ENCODE assay signal across 10 mouse cellular contexts in genomic region chrX:72960431-72960830, GRCm38 (mm10). TPM values are rescaled to one million over a fixed set of nuclear protein-coding genes. Genes with fewer than 3 reads are reported as not detected.
DNase-seq lines count a peak whose midpoint lies in the region; ATAC-seq and TF ChIP-seq lines count a peak whose summit lies in the region.
"Had no signal": no experiment of that assay in that cellular context is flagged by ENCODE, and none has a peak within 500 bp of the region (broad histone marks: within the 10 kb centered on the region; RNA-seq: fewer than 3 reads in every experiment).

No protein-coding gene starts in this region.

- no peak for ATAC-seq in liver, embryonic 14.5 days (ENCODE audit: insufficient read depth)
- no peak for ATAC-seq in lung, postnatal 0 days

- no peaks in the 10 kb centered on the region for H3K9me3 ChIP-seq in liver, embryonic 14.5 days (ENCODE audit: control insufficient read depth, low read length)
- H3K9me3 ChIP-seq in lung, postnatal 0 days (ENCODE audit: low read length) = no peaks in the 10 kb centered on the region
- H3K9me3 ChIP-seq: embryonic facial prominence, embryonic 15.5 days; neural tube, embryonic 12.5 days had no signal

- no peak overlapping the region for H3K4me2 ChIP-seq in liver, embryonic 14.5 days (ENCODE audit: low read depth)
- H3K4me2 ChIP-seq in lung, postnatal 0 days (replicated peaks; ENCODE audit: low read depth, low read length) = no peak overlapping the region
- H3K4me2 ChIP-seq: embryonic facial prominence, embryonic 15.5 days; neural tube, embryonic 12.5 days had no signal

- no peaks in the 10 kb centered on the region for H3K4me1 ChIP-seq in liver, embryonic 14.5 days (replicated peaks; ENCODE audit: control insufficient read depth in 2 of 2, insufficient read depth in 2 of 2, low read length in 1 of 2)
- H3K4me1 ChIP-seq in lung, postnatal 0 days (ENCODE audit: insufficient read depth, low read depth, low read length) = no peaks in the 10 kb centered on the region
- H3K4me1 ChIP-seq: embryonic facial prominence, embryonic 15.5 days; neural tube, embryonic 12.5 days had no signal

- no peak overlapping the region for H3K27ac ChIP-seq in liver, embryonic 14.5 days
- H3K27ac ChIP-seq in lung, postnatal 0 days (ENCODE audit: low read length) = no peak overlapping the region
- H3K27ac ChIP-seq: embryonic facial prominence, embryonic 15.5 days; neural tube, embryonic 12.5 days had no signal

- peak; percentile 1 for DNase-seq in embryo, embryonic 11 days
- no peak for DNase-seq in embryo, embryonic 10 days (ENCODE audit: low spot score)
- DNase-seq in liver, embryonic 14.5 days (ENCODE audit: low read depth in 3 of 3, low spot score in 3 of 3) = no peak
- no peak for DNase-seq in liver
- DNase-seq in NIH3T3 (ENCODE audit: low read depth) = peak; percentile 31
- peak; percentile 4 for DNase-seq in lung, postnatal 0 days (ENCODE audit: low spot score)
- DNase-seq in spleen, adult 18-20 months = no peak
- DNase-seq in cerebellum, adult 11 months = no peak

- H3K36me3 ChIP-seq in liver, embryonic 14.5 days (replicated peaks; ENCODE audit: control insufficient read depth, insufficient read depth, low read depth) = no peaks in the 10 kb centered on the region
- H3K36me3 ChIP-seq in lung, postnatal 0 days (ENCODE audit: insufficient read depth, low read length) = no peaks in the 10 kb centered on the region

- H3K27me3 ChIP-seq in liver, embryonic 14.5 days (ENCODE audit: control insufficient read depth, insufficient read depth, low read length) = no peaks in the 10 kb centered on the region; the same call in 1 of the 2 replicates
- H3K27me3 ChIP-seq in lung, postnatal 0 days (replicated peaks; ENCODE audit: insufficient read depth, low read length) = no peaks in the 10 kb centered on the region
- H3K27me3 ChIP-seq: embryonic facial prominence, embryonic 15.5 days; neural tube, embryonic 12.5 days had no signal

- TF ChIP-seq CTCF in liver, embryonic 14.5 days (IDR thresholded peaks at IDR 0.05; ENCODE audit: low read depth) = peak; percentile 8; the same call in 1 of the 2 replicates
- peak; percentile 42 for TF ChIP-seq CTCF in lung, postnatal 0 days (IDR thresholded peaks at IDR 0.05)

- H3K9ac ChIP-seq in liver, embryonic 14.5 days (replicated peaks) = no peak overlapping the region
- H3K9ac ChIP-seq in lung, postnatal 0 days (replicated peaks; ENCODE audit: low read depth) = no peak overlapping the region
- H3K9ac ChIP-seq: embryonic facial prominence, embryonic 15.5 days; neural tube, embryonic 12.5 days had no signal

- WGBS in liver, embryonic 14.5 days (ENCODE audit: insufficient replicate concordance) = 56% methylated on average over 4 of the region's 4 CpGs
- 64% methylated on average over 4 of the region's 4 CpGs for WGBS in lung, postnatal 0 days

- TF ChIP-seq EP300 in liver, embryonic 14.5 days (IDR thresholded peaks at IDR 0.05; ENCODE audit: low read depth) = no peak
- no peak for TF ChIP-seq EP300 in lung, postnatal 0 days (IDR thresholded peaks at IDR 0.05)

- no peak overlapping the region for H3K4me3 ChIP-seq in liver, embryonic 14.5 days (ENCODE audit: insufficient read depth in 1 of 2, low read depth in 2 of 2, low read length in 2 of 2)
- H3K4me3 ChIP-seq in lung, postnatal 0 days (ENCODE audit: low read depth, low read length) = no peak overlapping the region
- H3K4me3 ChIP-seq: embryonic facial prominence, embryonic 15.5 days; neural tube, embryonic 12.5 days had no signal

RNA-seq across cellular contexts. Expression of gene Zfp185, which starts 26.7 kb away (rescaled TPM):
- polyA plus RNA-seq in liver, embryonic 14.5 days (2012; rRNA removed) = 0.45 and 0.81 TPM in 2 replicates
- 1.6 and 1.7 TPM in 2 replicates for polyA plus RNA-seq in liver, embryonic 14.5 days (2014; fragmentation: Nextera tagmentation; extraction: Ambion mirVana)
- 5.7 and 8.2 TPM in 2 replicates for polyA plus RNA-seq in lung, postnatal 0 days (2015; fragmentation: Nextera tagmentation; extraction: Ambion mirVana)

RNA-seq across cellular contexts. Expression of gene Nsdhl, which starts 42.1 kb away (rescaled TPM):
- 22.8 and 24.7 TPM in 2 replicates for polyA plus RNA-seq in liver, embryonic 14.5 days (2012; rRNA removed)
- polyA plus RNA-seq in liver, embryonic 14.5 days (2014; fragmentation: Nextera tagmentation; extraction: Ambion mirVana) = 23.5 and 26.4 TPM in 2 replicates
- 16.4 and 18.2 TPM in 2 replicates for polyA plus RNA-seq in lung, postnatal 0 days (2015; fragmentation: Nextera tagmentation; extraction: Ambion mirVana)

RNA-seq across cellular contexts. Expression of gene Cetn2, which starts 42.2 kb away (rescaled TPM):
- 7.7 and 12.6 TPM in 2 replicates for polyA plus RNA-seq in liver, embryonic 14.5 days (2012; rRNA removed)
- 34.7 and 36.9 TPM in 2 replicates for polyA plus RNA-seq in liver, embryonic 14.5 days (2014; fragmentation: Nextera tagmentation; extraction: Ambion mirVana)
- 63.3 and 65.0 TPM in 2 replicates for polyA plus RNA-seq in lung, postnatal 0 days (2015; fragmentation: Nextera tagmentation; extraction: Ambion mirVana)

Comparison
In these comparisons a context has a peak if more than half of its experiments do, and no peak if none do; other contexts are left out.
1. DNase-seq: peak in embryo, embryonic 11 days (single experiment), NIH3T3 (single experiment) and lung, postnatal 0 days (single experiment); none in embryo, embryonic 10 days (single experiment), liver, embryonic 14.5 days (0 of 3), liver (single experiment), spleen, adult 18-20 months (0 of 2) and cerebellum, adult 11 months (single experiment).